Mouse (Mus musculus): Measurements from ENCODE around the gene Dpp7.

DNA sequence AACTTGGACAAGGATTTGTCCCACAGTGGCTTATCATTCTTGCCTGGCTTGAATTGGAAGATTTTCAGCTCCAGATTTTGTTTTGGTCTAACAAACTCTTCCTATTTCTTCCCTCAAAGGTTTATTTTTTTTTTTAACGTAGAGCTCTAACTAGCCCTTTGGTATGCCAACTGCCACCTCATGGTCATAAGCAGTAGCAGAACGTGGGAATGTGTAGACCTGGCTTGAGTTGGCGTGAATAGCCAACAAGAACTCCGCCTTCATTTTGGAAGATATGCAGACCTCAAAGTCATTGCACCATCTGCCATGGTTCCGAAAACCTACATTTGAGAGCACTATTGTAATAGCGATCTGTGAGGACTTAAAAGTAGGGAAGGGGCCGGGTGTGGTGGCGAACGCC, 24.7 kb downstream of the Dpp7 start:
- TF ChIP-seq POLR2A (IDR thresholded peaks at IDR 0.05; ENCODE audit: control insufficient read depth, extremely low read depth, insufficient read depth, low read length, poor library complexity) (no peak), CTCF (IDR thresholded peaks at IDR 0.05; ENCODE audit: borderline replicate concordance, control insufficient read depth, extremely low read depth, insufficient read depth, low read length, poor library complexity) (no peak)

Data from thymus, adult 2 months (tissue).